Mouse (Mus musculus): ENCODE results near the gene Cd27. TPM values are rescaled to one million over a fixed set of nuclear protein-coding genes. Genes with fewer than 3 reads are reported as not detected.

Gene Cd27
- total and polyA plus RNA-seq, 2 experiments from 2014 or later: 1.3 TPM; not detected in 1

DNA sequence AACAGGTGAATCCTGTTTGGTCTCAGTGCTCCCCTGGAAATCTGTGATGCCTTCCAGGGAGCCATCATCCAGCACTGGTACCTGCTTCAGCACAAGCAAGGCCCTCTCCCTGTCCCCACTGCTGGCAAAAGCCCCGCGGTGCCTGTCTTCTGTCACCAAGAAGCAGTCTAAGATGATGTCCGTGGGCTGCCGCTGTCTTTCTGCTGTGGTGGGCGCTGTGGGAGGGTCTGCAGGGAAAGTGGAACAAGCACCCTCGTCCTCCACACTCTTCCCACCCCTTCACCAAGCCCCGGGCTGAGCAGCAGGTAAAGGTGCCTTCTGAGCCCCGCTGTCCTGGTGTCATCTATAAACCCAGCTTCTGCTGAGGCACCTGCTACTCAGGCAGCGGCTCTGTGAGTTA, 6.2 kb downstream of the Cd27 start:
- H3K4me2 ChIP-seq (ENCODE audit: low read depth, low read length): peak overlapping the region; percentile 95; the same call in 1 of the 2 replicates
- no peak overlapping the region for H3K9ac ChIP-seq (replicated peaks; ENCODE audit: low read depth, low read length)
- WGBS: 49% methylated on average over 9 of the region's 9 CpGs
- no peaks in the 10 kb centered on the region for H3K36me3 ChIP-seq (replicated peaks; ENCODE audit: control insufficient read depth, insufficient read depth, low read length)
- TF ChIP-seq CTCF (IDR thresholded peaks at IDR 0.05; ENCODE audit: low read depth) (no peak), EP300 (IDR thresholded peaks at IDR 0.05; ENCODE audit: low read depth) (no peak)
- peaks cover 22% of the 10 kb centered on the region for H3K4me1 ChIP-seq (ENCODE audit: control insufficient read depth, insufficient read depth)
- no peak for ATAC-seq (ENCODE audit: insufficient read depth, low read depth)
- H3K27ac ChIP-seq (ENCODE audit: low read depth): peak overlapping the region; percentile 92; the same call in 1 of the 2 replicates
- no peak overlapping the region for H3K4me3 ChIP-seq (ENCODE audit: low read depth, low read length)
- H3K27me3 ChIP-seq (ENCODE audit: control insufficient read depth, insufficient read depth, low read length): no peaks in the 10 kb centered on the region
- no peaks in the 10 kb centered on the region for H3K9me3 ChIP-seq (replicated peaks; ENCODE audit: control insufficient read depth, low read length)
- DNase-seq (ENCODE audit: low spot score): no peak

- WGBS: 73% methylated on average over 5 of the region's 5 CpGs
Observed at GRCm38 (mm10) chr6:125225518-125226115, 11.2 kb downstream of the Cd27 start.

DNA sequence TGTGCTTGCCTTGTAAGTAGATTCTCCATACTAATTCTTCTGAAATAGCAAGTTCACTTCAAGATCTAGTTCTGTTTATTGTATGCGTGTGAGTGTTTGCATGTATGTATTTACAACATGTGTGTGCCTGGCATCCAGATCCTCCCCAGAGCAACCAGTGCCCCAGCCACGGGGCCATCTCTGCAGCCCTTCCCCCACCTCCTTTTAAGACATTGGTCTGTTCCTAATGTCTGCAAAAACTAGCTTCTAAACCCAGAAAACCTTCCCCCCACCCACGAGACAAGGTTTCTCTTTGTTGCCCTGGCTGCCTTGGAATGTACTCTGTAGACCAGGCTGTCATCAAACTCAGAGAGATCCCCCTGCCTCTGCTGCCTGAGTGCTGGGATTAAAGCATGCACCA, 14.2 kb downstream of the Cd27 start:
- no peaks in the 10 kb centered on the region for H3K27me3 ChIP-seq (ENCODE audit: control insufficient read depth, insufficient read depth, low read length)
- no peak overlapping the region; the same call in 1 of the 2 replicates for H3K27ac ChIP-seq (ENCODE audit: low read depth)
- no peaks in the 10 kb centered on the region for H3K9me3 ChIP-seq (replicated peaks; ENCODE audit: control insufficient read depth, low read length)

More at GRCm38 (mm10) chr6:125225518-125226115, 11.2 kb downstream of the Cd27 start:
- Histone ChIP-seq H3K4me1 (ENCODE audit: control insufficient read depth, insufficient read depth) (peaks cover 1% of the 10 kb centered on the region; the same call in 1 of the 2 replicates), H3K4me2 (ENCODE audit: low read depth, low read length) (no peak overlapping the region), H3K36me3 (replicated peaks; ENCODE audit: control insufficient read depth, insufficient read depth, low read length) (peaks cover 7% of the 10 kb centered on the region; the same call in 1 of the 2 replicates), H3K27me3 (ENCODE audit: control insufficient read depth, insufficient read depth, low read length) (no peaks in the 10 kb centered on the region), H3K27ac (ENCODE audit: low read depth) (no peak overlapping the region), H3K4me3 (ENCODE audit: low read depth, low read length) (no peak overlapping the region), H3K9me3 (replicated peaks; ENCODE audit: control insufficient read depth, low read length) (no peaks in the 10 kb centered on the region), H3K9ac (replicated peaks; ENCODE audit: low read depth, low read length) (no peak overlapping the region)
- ATAC-seq (ENCODE audit: insufficient read depth, low read depth) (no peak), DNase-seq (ENCODE audit: low spot score) (no peak)
- TF ChIP-seq CTCF (IDR thresholded peaks at IDR 0.05; ENCODE audit: low read depth): 0 out of 2 replicates have a peak, but pooled peaks have one; percentile 21
- no peak for TF ChIP-seq EP300 (IDR thresholded peaks at IDR 0.05; ENCODE audit: low read depth)

DNA sequence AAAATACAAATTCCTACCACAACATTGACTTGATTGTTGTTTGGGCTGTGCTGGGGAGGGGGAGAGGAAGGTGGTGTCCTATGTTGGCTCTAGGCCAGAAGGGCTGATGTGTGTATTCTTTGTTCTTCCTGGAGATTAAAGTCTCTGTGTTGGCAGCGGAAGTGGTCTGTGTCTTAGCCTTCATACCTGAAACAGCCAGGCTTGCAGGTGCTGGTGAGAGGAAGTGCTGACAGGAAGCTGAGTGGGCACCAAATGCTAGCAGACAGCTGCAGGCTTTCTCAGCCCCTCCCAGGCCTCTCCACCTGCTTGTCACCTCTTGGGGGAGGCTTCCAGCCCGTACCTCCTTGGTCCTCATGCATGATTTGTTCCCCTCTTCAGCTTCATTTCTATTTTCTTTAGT, 14.7 kb downstream of the Cd27 start:
- peaks cover 17% of the 10 kb centered on the region for H3K36me3 ChIP-seq (replicated peaks; ENCODE audit: control insufficient read depth, insufficient read depth, low read length)
- no peak overlapping the region; the same call in 1 of the 2 replicates for H3K27ac ChIP-seq (ENCODE audit: low read depth)
- 40% methylated on average over 2 of the region's 2 CpGs for WGBS
- H3K9ac ChIP-seq (replicated peaks; ENCODE audit: low read depth, low read length): no peak overlapping the region
- no peak overlapping the region for H3K4me3 ChIP-seq (ENCODE audit: low read depth, low read length)
- H3K4me1 ChIP-seq (ENCODE audit: control insufficient read depth, insufficient read depth): 0 out of 2 replicates have a peak, but pooled peaks cover under 1% of the 10 kb centered on the region
- H3K9me3 ChIP-seq (replicated peaks; ENCODE audit: control insufficient read depth, low read length): no peaks in the 10 kb centered on the region
- no peaks in the 10 kb centered on the region for H3K27me3 ChIP-seq (ENCODE audit: control insufficient read depth, insufficient read depth, low read length)
- TF ChIP-seq CTCF (IDR thresholded peaks at IDR 0.05; ENCODE audit: low read depth): no peak
- TF ChIP-seq EP300 (IDR thresholded peaks at IDR 0.05; ENCODE audit: low read depth): no peak
- DNase-seq (ENCODE audit: low spot score) (no peak), ATAC-seq (ENCODE audit: insufficient read depth, low read depth) (no peak)
- H3K4me2 ChIP-seq (ENCODE audit: low read depth, low read length): no peak overlapping the region

More for the DNA sequence above, 14.2 kb downstream of the Cd27 start:
- H3K36me3 ChIP-seq (replicated peaks; ENCODE audit: control insufficient read depth, insufficient read depth, low read length): peaks cover 17% of the 10 kb centered on the region
- no peak overlapping the region for H3K4me3 ChIP-seq (ENCODE audit: low read depth, low read length)
- no peak overlapping the region for H3K4me2 ChIP-seq (ENCODE audit: low read depth, low read length)
- ATAC-seq (ENCODE audit: insufficient read depth, low read depth) (no peak), DNase-seq (ENCODE audit: low spot score) (no peak)
- TF ChIP-seq EP300 (IDR thresholded peaks at IDR 0.05; ENCODE audit: low read depth) (no peak), CTCF (IDR thresholded peaks at IDR 0.05; ENCODE audit: low read depth) (no peak)
- H3K4me1 ChIP-seq (ENCODE audit: control insufficient read depth, insufficient read depth): no peaks in the 10 kb centered on the region
- WGBS: 64% methylated on average over 3 of the region's 3 CpGs
- H3K9ac ChIP-seq (replicated peaks; ENCODE audit: low read depth, low read length): no peak overlapping the region

DNA sequence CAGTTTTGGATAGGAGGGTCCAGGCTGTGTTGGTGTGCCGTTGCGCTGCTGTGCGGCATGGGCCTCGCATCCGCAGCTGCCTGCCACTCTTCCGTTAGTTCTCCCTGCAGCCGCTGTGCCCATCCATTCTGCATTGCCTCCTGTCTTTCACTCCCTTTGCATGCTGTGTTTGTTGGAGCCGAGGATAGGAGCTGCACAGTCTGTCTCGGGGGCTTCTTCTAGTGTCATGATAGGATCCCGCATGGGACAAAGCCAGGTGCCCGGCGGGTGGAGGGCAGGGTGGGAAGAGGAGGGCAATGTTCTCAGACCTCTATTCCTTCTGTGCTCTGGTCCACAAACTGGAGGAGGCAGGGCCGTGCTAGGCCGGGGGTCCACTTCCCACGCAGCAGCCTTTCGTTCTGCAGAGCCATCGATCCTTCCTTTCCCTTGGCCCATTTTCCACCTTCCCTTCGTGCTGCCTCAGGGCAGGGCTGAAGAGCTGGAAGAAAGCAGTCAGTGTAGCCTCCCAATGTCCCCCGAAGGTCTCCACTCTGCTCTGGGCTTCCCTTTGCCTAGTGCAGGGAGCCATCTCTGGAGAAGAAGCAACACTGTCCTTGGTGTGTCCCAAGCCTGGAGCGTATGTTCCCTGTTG, 15.6 kb downstream of the Cd27 start:
- no peak overlapping the region for H3K4me2 ChIP-seq (ENCODE audit: low read depth, low read length)
- H3K4me3 ChIP-seq (ENCODE audit: low read depth, low read length): no peak overlapping the region
- no peak for ATAC-seq (ENCODE audit: insufficient read depth, low read depth)
- TF ChIP-seq CTCF (IDR thresholded peaks at IDR 0.05; ENCODE audit: low read depth) (no peak), EP300 (IDR thresholded peaks at IDR 0.05; ENCODE audit: low read depth) (no peak)
- H3K36me3 ChIP-seq (replicated peaks; ENCODE audit: control insufficient read depth, insufficient read depth, low read length): peaks cover 17% of the 10 kb centered on the region
- H3K9ac ChIP-seq (replicated peaks; ENCODE audit: low read depth, low read length): no peak overlapping the region
- H3K27ac ChIP-seq (ENCODE audit: low read depth): peak overlapping the region; percentile 57; the same call in 1 of the 2 replicates
- H3K9me3 ChIP-seq (replicated peaks; ENCODE audit: control insufficient read depth, low read length): no peaks in the 10 kb centered on the region
- DNase-seq (ENCODE audit: low spot score): no peak
- H3K4me1 ChIP-seq (ENCODE audit: control insufficient read depth, insufficient read depth): peaks cover 10% of the 10 kb centered on the region; the same call in 1 of the 2 replicates
- H3K27me3 ChIP-seq (ENCODE audit: control insufficient read depth, insufficient read depth, low read length): no peaks in the 10 kb centered on the region
- WGBS: 89% methylated on average over 20 of the region's 20 CpGs

Measured in heart, postnatal 0 days (tissue).